Mouse (Mus musculus): Measurements from ENCODE around the gene Cenpt. TPM values are rescaled to one million over a fixed set of nuclear protein-coding genes. Genes with fewer than 3 reads are reported as not detected.
A peak's percentile ranks its signal among the peaks of the same experiment; 100 is the strongest.

Gene Cenpt
- polyA plus RNA-seq, 1 experiment from 2014 or later = 37.0 TPM

DNA sequence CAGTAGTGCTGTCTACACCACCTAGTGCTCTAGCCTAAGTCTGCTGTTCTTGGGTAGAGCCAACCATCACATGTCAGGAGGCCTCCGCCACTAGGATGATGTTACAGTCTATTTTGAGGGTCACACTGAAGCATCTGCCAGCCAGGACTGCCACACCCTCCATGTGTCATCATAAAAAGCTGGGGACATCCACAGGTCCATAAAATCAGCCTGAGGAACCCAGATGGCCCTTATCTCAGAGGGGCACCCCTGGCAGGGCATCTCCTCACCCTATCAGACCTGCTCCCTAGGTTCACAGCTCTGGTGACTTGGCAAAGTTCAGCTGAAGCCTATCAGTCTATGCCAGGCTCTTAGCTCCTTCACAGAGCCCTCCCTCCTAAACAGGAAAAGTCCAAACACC lies 32.2 kb downstream of the Cenpt start:
- DNase-seq (ENCODE audit: low spot score) (peak; percentile 53), ATAC-seq (replicated peaks; ENCODE audit: low FRiP score) (peak; percentile 97)
- H3K9me3 ChIP-seq (ENCODE audit: control insufficient read depth, low read length) = no peaks in the 10 kb centered on the region
- H3K4me3 ChIP-seq (ENCODE audit: low read depth, low read length) = no peak overlapping the region; the same call in 1 of the 2 replicates
- peak overlapping the region; percentile 42 for H3K9ac ChIP-seq (ENCODE audit: low read depth, low read length)
- H3K4me1 ChIP-seq (replicated peaks; ENCODE audit: control insufficient read depth, insufficient read depth, low read length) = peaks cover 54% of the 10 kb centered on the region
- H3K27ac ChIP-seq (ENCODE audit: low read depth, low read length) = peak overlapping the region; percentile 91
- no peaks in the 10 kb centered on the region for H3K27me3 ChIP-seq (replicated peaks; ENCODE audit: control insufficient read depth, insufficient read depth, low read length)
- WGBS = 71% methylated on average over 1 of the region's 1 CpGs
- peak overlapping the region; percentile 58 for H3K4me2 ChIP-seq
- peaks cover 32% of the 10 kb centered on the region for H3K36me3 ChIP-seq (ENCODE audit: control insufficient read depth, insufficient read depth, low read length)

DNA sequence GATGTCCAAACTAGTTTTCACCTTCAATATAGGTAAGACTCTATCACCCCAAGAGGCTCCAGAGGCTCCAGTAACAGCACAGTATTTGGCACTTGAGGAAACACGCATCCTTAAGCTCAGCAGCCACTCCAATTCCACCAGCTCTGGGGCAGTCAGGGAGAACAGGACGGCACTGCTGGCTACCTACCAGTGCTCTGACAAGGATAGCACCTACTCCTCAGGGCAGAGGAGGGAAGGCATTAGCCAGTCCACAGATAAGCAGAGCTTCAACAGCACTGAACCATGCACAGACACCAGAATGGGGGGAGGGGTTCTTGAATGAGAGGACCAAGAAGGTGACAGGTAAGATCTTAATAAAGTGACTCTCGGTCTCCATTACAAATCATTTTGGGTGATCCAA lies 33.4 kb downstream of the Cenpt start:
- no peaks in the 10 kb centered on the region for H3K27me3 ChIP-seq (replicated peaks; ENCODE audit: control insufficient read depth, insufficient read depth, low read length)
- peak; percentile 41; the same call in 1 of the 2 replicates for ATAC-seq (replicated peaks; ENCODE audit: low FRiP score)
- peak overlapping the region; percentile 58 for H3K4me2 ChIP-seq
- peaks cover 30% of the 10 kb centered on the region for H3K36me3 ChIP-seq (ENCODE audit: control insufficient read depth, insufficient read depth, low read length)
- peak overlapping the region; percentile 42; the same call in 1 of the 2 replicates for H3K9ac ChIP-seq (ENCODE audit: low read depth, low read length)
- H3K9me3 ChIP-seq (ENCODE audit: control insufficient read depth, low read length) = no peaks in the 10 kb centered on the region
- 79% methylated on average over 3 of the region's 3 CpGs for WGBS
- DNase-seq (ENCODE audit: low spot score) = no peak
- H3K27ac ChIP-seq (ENCODE audit: low read depth, low read length) = peak overlapping the region; percentile 91
- 0 out of 2 replicates have a peak overlapping the region, but pooled peaks have one; percentile 12 for H3K4me3 ChIP-seq (ENCODE audit: low read depth, low read length)
- peaks cover 48% of the 10 kb centered on the region for H3K4me1 ChIP-seq (replicated peaks; ENCODE audit: control insufficient read depth, insufficient read depth, low read length)

GRCm38 (mm10) chr8:105813241-105813640 lies 39.8 kb downstream of the Cenpt start:
- Histone ChIP-seq H3K9me3 (ENCODE audit: control insufficient read depth, low read length) (no peaks in the 10 kb centered on the region), H3K36me3 (ENCODE audit: control insufficient read depth, insufficient read depth, low read length) (peaks cover 6% of the 10 kb centered on the region; the same call in 1 of the 2 replicates), H3K27ac (ENCODE audit: low read depth, low read length) (no peak overlapping the region), H3K4me2 (no peak overlapping the region), H3K27me3 (replicated peaks; ENCODE audit: control insufficient read depth, insufficient read depth, low read length) (no peaks in the 10 kb centered on the region), H3K9ac (ENCODE audit: low read depth, low read length) (no peak overlapping the region), H3K4me1 (replicated peaks; ENCODE audit: control insufficient read depth, insufficient read depth, low read length) (peaks cover 41% of the 10 kb centered on the region), H3K4me3 (ENCODE audit: low read depth, low read length) (no peak overlapping the region)
- 96% methylated on average over 6 of the region's 6 CpGs for WGBS
- no peak for ATAC-seq (replicated peaks; ENCODE audit: low FRiP score)
- no peak for DNase-seq (ENCODE audit: low spot score)

DNA sequence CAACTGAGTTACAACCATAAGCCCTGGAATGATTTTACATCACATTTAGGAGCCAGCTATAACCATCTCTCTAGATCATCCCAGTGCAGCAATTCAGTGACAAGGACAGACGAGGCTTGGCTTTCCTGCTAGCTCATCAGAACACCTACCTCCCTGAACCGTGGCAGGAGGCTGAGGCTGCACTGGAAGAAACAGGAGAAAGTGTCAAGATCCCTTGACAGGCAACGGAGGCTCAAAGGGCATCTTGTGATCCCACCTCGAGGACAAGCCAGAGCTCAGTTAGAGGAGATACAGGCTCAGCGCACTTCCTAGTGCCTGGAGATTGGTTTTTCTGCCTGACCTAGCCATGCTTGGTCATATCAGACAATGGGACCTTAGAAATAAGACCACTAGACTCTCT lies 40.6 kb downstream of the Cenpt start:
- no peak overlapping the region for H3K4me3 ChIP-seq (ENCODE audit: low read depth, low read length)
- H3K4me1 ChIP-seq (replicated peaks; ENCODE audit: control insufficient read depth, insufficient read depth, low read length) = peaks cover 38% of the 10 kb centered on the region
- H3K4me2 ChIP-seq = no peak overlapping the region
- no peak overlapping the region for H3K9ac ChIP-seq (ENCODE audit: low read depth, low read length)
- DNase-seq (ENCODE audit: low spot score) (no peak), ATAC-seq (replicated peaks; ENCODE audit: low FRiP score) (no peak)
- H3K27me3 ChIP-seq (replicated peaks; ENCODE audit: control insufficient read depth, insufficient read depth, low read length) = no peaks in the 10 kb centered on the region
- H3K27ac ChIP-seq (ENCODE audit: low read depth, low read length) = peak overlapping the region; percentile 25; the same call in 1 of the 2 replicates
- peaks cover 6% of the 10 kb centered on the region; the same call in 1 of the 2 replicates for H3K36me3 ChIP-seq (ENCODE audit: control insufficient read depth, insufficient read depth, low read length)
- WGBS = 75% methylated on average over 5 of the region's 5 CpGs
- H3K9me3 ChIP-seq (ENCODE audit: control insufficient read depth, low read length) = no peaks in the 10 kb centered on the region

DNA sequence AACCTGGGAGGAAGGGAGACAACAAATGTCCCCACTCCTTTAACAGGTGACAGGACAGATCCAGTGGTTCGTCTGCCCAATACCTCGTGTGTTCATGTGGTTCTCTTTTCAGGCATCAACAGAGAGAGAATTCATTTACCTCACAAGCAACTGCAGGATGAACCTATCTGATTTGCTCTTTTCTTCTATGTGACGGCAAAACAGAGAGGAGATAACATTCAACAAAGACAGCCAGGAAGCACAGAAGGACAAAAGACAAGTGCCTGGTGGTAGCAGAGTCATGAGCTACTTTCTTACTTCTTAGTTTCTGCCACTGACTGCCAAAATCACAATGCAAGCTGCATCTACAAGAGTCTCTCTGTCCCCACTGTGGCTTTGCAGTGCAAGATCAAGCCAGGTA lies 41.5 kb downstream of the Cenpt start:
- DNase-seq (ENCODE audit: low spot score) (no peak), ATAC-seq (replicated peaks; ENCODE audit: low FRiP score) (no peak)
- Histone ChIP-seq H3K27ac (ENCODE audit: low read depth, low read length) (peak overlapping the region; percentile 44), H3K4me3 (ENCODE audit: low read depth, low read length) (no peak overlapping the region), H3K36me3 (ENCODE audit: control insufficient read depth, insufficient read depth, low read length) (peaks cover 6% of the 10 kb centered on the region; the same call in 1 of the 2 replicates), H3K4me1 (replicated peaks; ENCODE audit: control insufficient read depth, insufficient read depth, low read length) (peaks cover 38% of the 10 kb centered on the region), H3K27me3 (replicated peaks; ENCODE audit: control insufficient read depth, insufficient read depth, low read length) (no peaks in the 10 kb centered on the region), H3K9me3 (ENCODE audit: control insufficient read depth, low read length) (no peaks in the 10 kb centered on the region), H3K9ac (ENCODE audit: low read depth, low read length) (peak overlapping the region; percentile 16; the same call in 1 of the 2 replicates), H3K4me2 (peak overlapping the region; percentile 10; the same call in 1 of the 2 replicates)
- WGBS = 64% methylated on average over 3 of the region's 3 CpGs

- H3K36me3 ChIP-seq (ENCODE audit: control insufficient read depth, insufficient read depth, low read length) = peaks cover 6% of the 10 kb centered on the region; the same call in 1 of the 2 replicates
These were observed 42.0 kb downstream of the Cenpt start for GRCm38 (mm10) chr8:105811061-105811460.

DNA sequence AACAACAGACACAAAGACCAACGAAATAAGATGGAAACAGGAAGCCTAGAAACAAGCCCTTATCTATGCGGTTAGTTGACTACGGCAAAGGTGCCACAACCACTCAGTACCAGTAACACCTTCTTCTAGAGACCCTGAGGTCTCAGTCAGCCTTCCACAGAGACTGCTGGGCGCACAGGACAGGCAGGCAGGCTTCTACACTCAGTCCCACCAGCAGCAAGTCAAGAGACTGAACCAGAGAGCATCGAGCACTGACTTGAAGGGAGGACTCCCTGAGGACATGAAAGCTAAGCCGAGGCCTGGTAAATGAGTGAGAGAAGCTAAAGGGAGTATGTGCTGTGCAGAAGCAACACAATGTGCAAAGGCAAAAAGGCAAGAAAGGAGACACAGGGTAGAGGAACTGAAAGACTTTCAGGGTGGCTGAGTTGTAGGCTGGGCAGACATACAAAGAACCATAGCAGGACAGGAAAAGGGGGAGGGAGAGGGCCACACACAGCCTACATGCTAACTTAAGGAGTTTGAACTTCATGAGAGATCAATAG lies 42.8 kb downstream of the Cenpt start:
- Histone ChIP-seq H3K9me3 (ENCODE audit: control insufficient read depth, low read length) (no peaks in the 10 kb centered on the region), H3K27me3 (replicated peaks; ENCODE audit: control insufficient read depth, insufficient read depth, low read length) (no peaks in the 10 kb centered on the region), H3K9ac (ENCODE audit: low read depth, low read length) (peak overlapping the region; percentile 40; the same call in 1 of the 2 replicates), H3K4me3 (ENCODE audit: low read depth, low read length) (no peak overlapping the region), H3K27ac (ENCODE audit: low read depth, low read length) (peak overlapping the region; percentile 52), H3K4me2 (peak overlapping the region; percentile 29), H3K4me1 (replicated peaks; ENCODE audit: control insufficient read depth, insufficient read depth, low read length) (peaks cover 38% of the 10 kb centered on the region), H3K36me3 (ENCODE audit: control insufficient read depth, insufficient read depth, low read length) (peaks cover 6% of the 10 kb centered on the region; the same call in 1 of the 2 replicates)
- ATAC-seq (replicated peaks; ENCODE audit: low FRiP score) (no peak), DNase-seq (ENCODE audit: low spot score) (no peak)
- 61% methylated on average over 6 of the region's 6 CpGs for WGBS

More at GRCm38 (mm10) chr8:105811061-105811460, 42.0 kb downstream of the Cenpt start:
- H3K4me1 ChIP-seq (replicated peaks; ENCODE audit: control insufficient read depth, insufficient read depth, low read length) = peaks cover 38% of the 10 kb centered on the region
- H3K4me3 ChIP-seq (ENCODE audit: low read depth, low read length) = no peak overlapping the region
- WGBS = 65% methylated on average over 10 of the region's 10 CpGs
- peak overlapping the region; percentile 44 for H3K27ac ChIP-seq (ENCODE audit: low read depth, low read length)
- DNase-seq (ENCODE audit: low spot score) = no peak
- no peak overlapping the region; the same call in 1 of the 2 replicates for H3K4me2 ChIP-seq
- H3K9me3 ChIP-seq (ENCODE audit: control insufficient read depth, low read length) = no peaks in the 10 kb centered on the region
- H3K27me3 ChIP-seq (replicated peaks; ENCODE audit: control insufficient read depth, insufficient read depth, low read length) = no peaks in the 10 kb centered on the region
- no peak overlapping the region for H3K9ac ChIP-seq (ENCODE audit: low read depth, low read length)
- ATAC-seq (replicated peaks; ENCODE audit: low FRiP score) = peak; percentile 55

- Histone ChIP-seq H3K27ac (ENCODE audit: low read depth, low read length) (no peak overlapping the region), H3K4me2 (no peak overlapping the region), H3K36me3 (ENCODE audit: control insufficient read depth, insufficient read depth, low read length) (peaks cover 10% of the 10 kb centered on the region; the same call in 1 of the 2 replicates), H3K4me3 (ENCODE audit: low read depth, low read length) (no peak overlapping the region), H3K9me3 (ENCODE audit: control insufficient read depth, low read length) (no peaks in the 10 kb centered on the region), H3K27me3 (replicated peaks; ENCODE audit: control insufficient read depth, insufficient read depth, low read length) (no peaks in the 10 kb centered on the region), H3K4me1 (replicated peaks; ENCODE audit: control insufficient read depth, insufficient read depth, low read length) (peaks cover 36% of the 10 kb centered on the region), H3K9ac (ENCODE audit: low read depth, low read length) (no peak overlapping the region)
- 95% methylated on average over 2 of the region's 2 CpGs for WGBS
- DNase-seq (ENCODE audit: low spot score) (no peak), ATAC-seq (replicated peaks; ENCODE audit: low FRiP score) (no peak)
These were observed 44.6 kb downstream of the Cenpt start for GRCm38 (mm10) chr8:105808480-105808879.

GRCm38 (mm10) chr8:105807766-105808165 lies 45.3 kb downstream of the Cenpt start:
- ATAC-seq (replicated peaks; ENCODE audit: low FRiP score) (no peak), DNase-seq (ENCODE audit: low spot score) (no peak)
- H3K9me3 ChIP-seq (ENCODE audit: control insufficient read depth, low read length) = no peaks in the 10 kb centered on the region
- H3K4me1 ChIP-seq (replicated peaks; ENCODE audit: control insufficient read depth, insufficient read depth, low read length) = peaks cover 29% of the 10 kb centered on the region
- no peak overlapping the region for H3K4me3 ChIP-seq (ENCODE audit: low read depth, low read length)
- H3K27me3 ChIP-seq (replicated peaks; ENCODE audit: control insufficient read depth, insufficient read depth, low read length) = no peaks in the 10 kb centered on the region
- H3K4me2 ChIP-seq = no peak overlapping the region
- peaks cover 10% of the 10 kb centered on the region; the same call in 1 of the 2 replicates for H3K36me3 ChIP-seq (ENCODE audit: control insufficient read depth, insufficient read depth, low read length)
- H3K9ac ChIP-seq (ENCODE audit: low read depth, low read length) = no peak overlapping the region
- WGBS = 81% methylated on average over 5 of the region's 5 CpGs
- H3K27ac ChIP-seq (ENCODE audit: low read depth, low read length) = peak overlapping the region; percentile 21; the same call in 1 of the 2 replicates
